Comparison of ENCODE assay signal across 10 mouse cellular contexts in the genomic region with DNA sequence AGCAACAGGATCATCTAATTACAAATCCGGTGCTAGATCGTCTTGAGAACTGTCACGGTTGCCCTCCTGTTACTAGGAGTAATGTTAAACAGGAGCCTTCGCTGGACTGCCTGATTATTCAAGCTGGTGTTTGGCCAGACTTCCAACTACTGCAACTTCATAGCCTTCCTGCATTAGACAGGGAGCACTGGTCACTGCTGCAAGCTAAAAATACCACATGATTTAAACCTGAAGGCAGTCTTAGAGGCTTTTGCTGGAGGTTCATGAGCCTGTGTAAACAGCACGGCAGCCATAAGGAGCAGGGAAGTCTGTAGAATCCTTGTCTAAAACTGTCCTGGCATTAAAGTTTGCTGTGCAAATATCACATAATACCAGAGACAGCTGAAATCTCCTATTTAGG. TPM values are rescaled to one million over a fixed set of nuclear protein-coding genes. Genes with fewer than 3 reads are reported as not detected.
DNase-seq lines count a peak whose midpoint lies in the region; ATAC-seq and TF ChIP-seq lines count a peak whose summit lies in the region.
"Had no signal": no experiment of that assay in that cellular context is flagged by ENCODE, and none has a peak within 500 bp of the region (broad histone marks: within the 10 kb centered on the region; RNA-seq: fewer than 3 reads in every experiment).

No protein-coding gene starts in this region.

- H3K9me3 ChIP-seq in midbrain, embryonic 12.5 days = no peaks in the 10 kb centered on the region
- no peaks in the 10 kb centered on the region for H3K9me3 ChIP-seq in midbrain, embryonic 10.5 days (replicated peaks)
- no peaks in the 10 kb centered on the region for H3K9me3 ChIP-seq in heart, embryonic 10.5 days
- no peaks in the 10 kb centered on the region for H3K9me3 ChIP-seq in limb, embryonic 15.5 days

- H3K27ac ChIP-seq in gastrocnemius, adult 2 months = peak overlapping the region; percentile 87
- H3K27ac ChIP-seq in midbrain, embryonic 12.5 days (replicated peaks) = 0 out of 2 replicates have a peak overlapping the region, but pooled peaks have one; percentile 39
- no peak overlapping the region for H3K27ac ChIP-seq in midbrain, embryonic 10.5 days (replicated peaks)
- H3K27ac ChIP-seq in heart, embryonic 10.5 days = peak overlapping the region; percentile 7; the same call in 1 of the 2 replicates
- peak overlapping the region; percentile 47; the same call in 1 of the 2 replicates for H3K27ac ChIP-seq in limb, embryonic 15.5 days

- peak overlapping the region; percentile 57 for H3K4me3 ChIP-seq in gastrocnemius, adult 2 months
- H3K4me3 ChIP-seq in midbrain, embryonic 12.5 days = no peak overlapping the region
- H3K4me3 ChIP-seq in midbrain, embryonic 10.5 days = no peak overlapping the region
- H3K4me3 ChIP-seq in heart, embryonic 10.5 days = no peak overlapping the region
- H3K4me3 ChIP-seq in limb, embryonic 15.5 days = no peak overlapping the region

- WGBS in midbrain, embryonic 12.5 days = 59% methylated on average over 5 of the region's 5 CpGs
- WGBS in midbrain, embryonic 10.5 days = 87% methylated on average over 5 of the region's 5 CpGs
- 50% methylated on average over 5 of the region's 5 CpGs for WGBS in heart, embryonic 10.5 days
- WGBS in limb, embryonic 15.5 days = 54% methylated on average over 5 of the region's 5 CpGs

- H3K4me2 ChIP-seq in midbrain, embryonic 12.5 days (replicated peaks) = no peak overlapping the region
- H3K4me2 ChIP-seq in limb, embryonic 15.5 days = no peak overlapping the region

- H3K4me1 ChIP-seq in midbrain, embryonic 12.5 days = peaks cover 9% of the 10 kb centered on the region; the same call in 1 of the 2 replicates
- H3K4me1 ChIP-seq in midbrain, embryonic 10.5 days = peaks cover 23% of the 10 kb centered on the region
- no peaks in the 10 kb centered on the region for H3K4me1 ChIP-seq in heart, embryonic 10.5 days
- peaks cover 9% of the 10 kb centered on the region for H3K4me1 ChIP-seq in limb, embryonic 15.5 days

- H3K27me3 ChIP-seq in midbrain, embryonic 12.5 days = no peaks in the 10 kb centered on the region
- no peaks in the 10 kb centered on the region for H3K27me3 ChIP-seq in midbrain, embryonic 10.5 days (ENCODE audit: low read depth, poor library complexity, severe bottlenecking)
- no peaks in the 10 kb centered on the region for H3K27me3 ChIP-seq in heart, embryonic 10.5 days (ENCODE audit: insufficient read depth, poor library complexity, severe bottlenecking)
- H3K27me3 ChIP-seq in limb, embryonic 15.5 days = no peaks in the 10 kb centered on the region

- peaks cover 38% of the 10 kb centered on the region for H3K36me3 ChIP-seq in midbrain, embryonic 12.5 days
- H3K36me3 ChIP-seq in midbrain, embryonic 10.5 days = peaks cover 62% of the 10 kb centered on the region
- H3K36me3 ChIP-seq in heart, embryonic 10.5 days = peaks cover 12% of the 10 kb centered on the region; the same call in 1 of the 2 replicates
- peaks cover 10% of the 10 kb centered on the region for H3K36me3 ChIP-seq in limb, embryonic 15.5 days

- no peak for ATAC-seq in midbrain, embryonic 12.5 days (ENCODE audit: low FRiP score, low read depth)
- 0 out of 2 replicates have a peak, but pooled peaks have one; percentile 52 for ATAC-seq in limb, embryonic 15.5 days (ENCODE audit: insufficient number of reproducible peaks, low FRiP score, low TSS enrichment, low read depth)

- no peak overlapping the region for H3K9ac ChIP-seq in midbrain, embryonic 12.5 days (replicated peaks)
- H3K9ac ChIP-seq in limb, embryonic 15.5 days = no peak overlapping the region

- no peak for TF ChIP-seq CTCF in gastrocnemius, adult 2 months (IDR thresholded peaks at IDR 0.05)

- intact Hi-C loops in gastrocnemius, adult 2 months (cut with DNase I) = no loop called here
- intact Hi-C loops in left cerebral cortex, postnatal 36 days (cut with DNase I) = no loop called here

- peak; percentile 63 for DNase-seq in gastrocnemius, adult 2 months
- DNase-seq in gastrocnemius, postnatal 10 days = no peak
- DNase-seq in midbrain, embryonic 10.5 days (ENCODE audit: low spot score) = no peak
- DNase-seq in heart, embryonic 10.5 days (ENCODE audit: low spot score) = no peak
- DNase-seq in right cerebral cortex, postnatal 14 days = no peak
- DNase-seq in left cerebral cortex, postnatal 36 days (ENCODE audit: low spot score in 2 of 2) = no peak
- DNase-seq: adrenal gland, adult 8-10 months; lung, postnatal 4 days had no signal

RNA-seq across cellular contexts. Expression of a gene that starts 25.7 kb away (rescaled TPM):
- 10 to 100 TPM; 68.6 to 72.7 TPM for total RNA-seq in gastrocnemius, adult 2 months (2021)
- total RNA-seq in gastrocnemius, postnatal 10 days (2021) = 10 to 100 TPM; 82.9 to 84.3 TPM
- 35.9 and 38.8 TPM in 2 replicates for polyA plus RNA-seq in midbrain, embryonic 12.5 days (2016; fragmentation: Nextera tagmentation; extraction: Ambion mirVana)
- 21.6 and 23.1 TPM in 2 replicates for polyA plus RNA-seq in midbrain, embryonic 10.5 days (2016; fragmentation: Nextera tagmentation; extraction: Ambion mirVana)
- polyA plus RNA-seq in heart, embryonic 10.5 days (2016; fragmentation: Nextera tagmentation; extraction: Ambion mirVana) = 7.2 and 9.0 TPM in 2 replicates
- 15.5 and 16.5 TPM in 2 replicates for polyA plus RNA-seq in limb, embryonic 15.5 days (2015; fragmentation: Nextera tagmentation; extraction: Ambion mirVana)
- total RNA-seq in left cerebral cortex, postnatal 36 days (2021) = 100 to 1,000 TPM; 112 to 150 TPM
